Mouse (Mus musculus) embryonic stem cell, embryonic (primary cell): Measurements from ENCODE around the gene Cldnd2.

Experiments used
- CTCF ChIA-PET, 4 experiments: fragments of 300-600 bp in 2 of 4; fragments of 350-600 bp in 2 of 4; sonication (Branson Sonifier 250); formaldehyde crosslinking; loops; one replicate each; lab custom pipeline; 2022; ENCODE audit warnings: inconsistent platforms in 2 of 4; lab: Charles Lee
- POLR2A ChIA-PET, 4 experiments: fragments of 300-600 bp in 2 of 4; fragments of 350-600 bp in 2 of 4; sonication (Branson Sonifier 250); formaldehyde crosslinking; loops; one replicate each; lab custom pipeline; 2022; ENCODE audit warnings: antibody characterized with exemption in 4 of 4, inconsistent platforms in 1 of 4; lab: Charles Lee

Gene Cldnd2

GRCm38 (mm10) chr7:43436341-43437255 lies 4.0 kb upstream of the Cldnd2 start, which contains the start of gene Nkg7:
Nkg7 (plus strand) TSS chr7:43437073.
- ChIA-PET CTCF (interaction anchor here in 3 of 4 experiments (0.6 to 2.0 kb wide), 6 partner anchors 13 to 246 kb away, joined by 3 to 7 read pairs (median 4); no protein-coding TSS in a partner anchor), POLR2A (interaction anchor here in 2 of 4 experiments (0.6 to 1.6 kb wide), 2 partner anchors 13 to 29 kb away, joined by 3 to 5 read pairs; no protein-coding TSS in a partner anchor)

GRCm38 (mm10) chr7:43438611-43439010 lies 2.0 kb upstream of the Cldnd2 start:
- ChIA-PET POLR2A (interaction anchor here in 3 of 4 experiments (0.6 to 1.6 kb wide), 4 partner anchors 11 to 171 kb away, joined by 3 to 5 read pairs (median 4); partner anchors contain the start of gene Lim2 (in 1 of the 3)), CTCF (interaction anchor here in 1 of 4 experiments (0.5 to 1.3 kb wide), 4 partner anchors 13 to 102 kb away, joined by 3 to 7 read pairs (median 4); no protein-coding TSS in a partner anchor)

- CTCF ChIA-PET: interaction anchor here in 2 of 4 experiments (0.5 to 1.0 kb wide), 2 partner anchors 18 to 456 kb away, joined by 3 to 9 read pairs; no protein-coding TSS in a partner anchor
- POLR2A ChIA-PET: interaction anchor here in 2 of 4 experiments (0.8 to 3.2 kb wide), 6 partner anchors 10 to 33 kb away, joined by 3 to 34 read pairs (median 4); no protein-coding TSS in a partner anchor
These were observed 489 bp downstream of the Cldnd2 start for GRCm38 (mm10) chr7:43441071-43441470.

DNA sequence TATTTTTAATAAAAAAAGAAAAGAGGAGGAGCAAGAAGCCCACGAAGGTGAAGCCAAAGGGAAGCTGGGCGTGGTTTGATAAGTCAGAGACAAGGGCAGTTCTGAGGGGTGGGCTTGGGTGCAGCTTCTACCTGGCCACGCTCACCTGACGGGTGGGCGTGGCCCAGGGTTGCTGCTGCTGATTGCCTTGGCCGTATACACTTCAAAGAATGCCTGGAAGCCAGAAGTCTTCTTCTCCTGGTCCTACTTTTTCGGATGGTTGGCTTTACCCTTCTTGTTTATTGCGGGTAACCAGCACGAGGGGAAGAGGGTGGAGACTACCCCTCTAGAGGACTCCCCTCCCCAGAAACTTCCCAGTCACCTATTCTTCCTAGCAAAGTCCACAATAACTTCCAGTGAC lies 2.1 kb downstream of the Cldnd2 start:
- POLR2A ChIA-PET: interaction anchor here (1.0 to 3.2 kb wide), 11 partner anchors 9 to 48 kb away, joined by 3 to 34 read pairs (median 5); no protein-coding TSS in a partner anchor
- CTCF ChIA-PET: interaction anchor here in 3 of 4 experiments (0.5 to 2.0 kb wide), 13 partner anchors 9 to 495 kb away, joined by 3 to 10 read pairs (median 4); no protein-coding TSS in a partner anchor

DNA sequence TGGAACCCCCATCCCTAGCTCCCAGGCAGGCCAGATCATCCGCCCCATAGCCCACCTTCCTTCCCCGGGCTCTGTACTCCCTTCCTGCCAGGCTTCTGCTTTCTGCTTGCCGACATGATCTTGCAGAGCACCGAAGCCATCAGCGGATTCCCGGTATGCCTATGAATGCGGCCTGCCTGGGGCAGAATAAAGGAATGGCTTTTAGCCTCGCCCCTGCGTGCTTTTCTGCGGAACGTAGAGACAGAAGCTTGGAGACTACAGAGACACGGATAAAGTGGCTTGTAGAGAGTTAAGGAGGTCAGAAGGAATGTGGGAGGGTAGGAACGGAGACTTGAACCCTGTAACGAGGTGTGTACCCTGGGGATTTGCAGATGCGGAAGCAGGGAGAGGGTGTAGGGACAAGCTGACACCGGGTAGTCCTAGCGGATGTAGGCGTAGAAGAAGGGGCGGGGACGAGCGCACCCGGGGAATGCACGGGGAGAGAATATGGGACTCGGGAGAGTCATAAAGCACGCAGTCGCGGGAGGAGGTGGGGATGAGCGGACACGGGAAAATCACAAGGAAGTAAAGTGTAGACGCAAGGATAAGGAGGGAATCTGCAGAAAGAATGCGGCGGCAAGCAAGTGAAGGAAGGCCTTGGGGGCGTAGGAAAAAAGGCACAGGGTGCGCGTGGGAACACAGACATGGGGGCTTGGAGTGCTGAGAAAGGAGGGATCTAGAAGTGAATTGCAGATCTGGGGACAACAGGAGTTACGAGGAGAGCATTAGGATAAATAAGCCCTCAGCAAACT lies 2.7 kb downstream of the Cldnd2 start:
- CTCF ChIA-PET: interaction anchor here in 3 of 4 experiments (0.5 to 2.0 kb wide), 10 partner anchors 8 to 494 kb away, joined by 3 to 16 read pairs (median 4); no protein-coding TSS in a partner anchor
- POLR2A ChIA-PET: interaction anchor here (0.9 to 3.2 kb wide), 18 partner anchors 8 to 229 kb away, joined by 3 to 34 read pairs (median 4); partner anchors contain the start of genes Ctu1 (in 1 of the 4) and Lim2 (in 1 of the 4)

DNA sequence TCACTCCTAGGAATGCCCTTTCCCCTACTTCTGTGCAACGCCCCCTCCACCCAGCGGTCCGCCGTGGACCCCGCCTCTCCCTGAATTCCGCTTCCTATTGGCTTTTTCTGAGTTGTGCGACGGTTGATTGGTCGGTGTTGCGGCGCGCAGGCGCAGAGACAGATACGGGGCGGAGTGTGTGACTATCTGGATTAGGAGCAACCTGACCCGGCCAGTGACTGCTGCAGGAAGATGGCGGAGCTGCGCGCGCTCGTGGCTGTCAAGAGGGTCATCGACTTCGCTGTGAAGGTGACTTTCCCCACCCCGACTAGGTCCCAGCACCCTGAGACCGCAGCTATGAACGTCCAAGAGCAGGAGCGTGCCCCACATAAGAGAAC lies 3.3 kb downstream of the Cldnd2 start, which contains the start of the genes Etfb and Gm45233:
Gene Etfb, plus strand, starts transcription at position 167 of the 377 bp plus-strand sequence.
Gene Gm45233, plus strand, starts transcription at position 212 of the 377 bp plus-strand sequence.
- CTCF ChIA-PET: interaction anchor here in 2 of 4 experiments (1.0 to 2.0 kb wide), 3 partner anchors 7 to 22 kb away, joined by 4 to 16 read pairs (median 10); no protein-coding TSS in a partner anchor

DNA sequence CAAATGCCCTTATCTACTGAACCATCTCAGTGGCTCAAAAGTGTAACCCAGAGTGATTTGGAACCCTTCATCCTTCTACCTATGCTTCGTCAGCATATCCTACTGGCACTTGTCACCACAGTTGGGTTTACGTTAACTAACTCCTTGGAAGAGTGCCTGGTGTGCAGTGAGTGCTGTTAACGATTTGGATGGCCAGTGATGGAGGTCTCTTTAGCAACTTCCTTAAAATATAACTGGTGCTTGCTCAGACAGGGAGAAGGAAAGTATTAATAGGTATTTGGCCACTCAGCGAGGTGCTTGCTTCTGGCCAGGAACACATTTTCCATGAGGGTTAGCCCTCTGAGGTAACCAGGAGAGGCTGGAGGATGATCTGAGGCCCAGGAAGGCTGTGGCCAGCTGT lies 7.2 kb downstream of the Cldnd2 start:
- CTCF ChIA-PET: interaction anchor here in 2 of 4 experiments (0.7 to 2.2 kb wide), 2 partner anchors 18 to 42 kb away, joined by 4 to 9 read pairs; partner anchors contain the start of gene Iglon5 (in 1 of the 2)

More for the DNA sequence above, 3.3 kb downstream of the Cldnd2 start, which contains the start of the genes Etfb and Gm45233:
- POLR2A ChIA-PET: interaction anchor here in 3 of 4 experiments (0.9 to 3.2 kb wide), 11 partner anchors 9 to 228 kb away, joined by 3 to 34 read pairs (median 4); partner anchors contain the start of genes Ctu1 (in 1 of the 3) and Lim2 (in 1 of the 3)

GRCm38 (mm10) chr7:43448246-43448645 lies 7.7 kb downstream of the Cldnd2 start:
- POLR2A ChIA-PET: interaction anchor here in 1 of 4 experiments (8.0 kb wide), 1 partner anchor 17 kb away, joined by 56 read pairs; no protein-coding TSS in a partner anchor
- CTCF ChIA-PET: interaction anchor here in 2 of 4 experiments (0.7 to 2.2 kb wide), 2 partner anchors 18 to 42 kb away, joined by 4 to 9 read pairs; partner anchors contain the start of gene Iglon5 (in 1 of the 2)

More for the DNA sequence above, 7.2 kb downstream of the Cldnd2 start:
- POLR2A ChIA-PET: interaction anchor here in 1 of 4 experiments (8.0 kb wide), 1 partner anchor 18 kb away, joined by 56 read pairs; no protein-coding TSS in a partner anchor

DNA sequence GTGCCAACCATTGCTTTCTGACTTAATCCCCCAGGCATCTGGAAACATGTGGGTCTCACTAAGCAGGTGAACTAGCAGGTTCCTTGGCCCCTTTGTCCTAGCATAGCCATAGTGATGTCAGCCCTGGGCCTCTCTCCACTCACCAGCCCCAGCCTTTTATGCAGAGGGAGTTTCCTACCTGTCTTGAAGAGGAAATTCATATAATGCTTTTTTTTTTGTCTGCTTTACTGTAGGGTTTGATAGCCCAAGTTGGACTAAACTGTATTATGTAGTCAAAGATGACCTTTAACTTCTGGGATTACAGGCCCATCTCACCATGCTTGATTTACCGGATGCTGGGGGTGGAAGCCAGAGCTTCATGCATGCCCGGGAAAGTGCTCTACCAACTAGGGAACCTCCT lies 9.2 kb downstream of the Cldnd2 start:
- POLR2A ChIA-PET: interaction anchor here in 2 of 4 experiments (0.6 to 8.0 kb wide), 6 partner anchors 11 to 182 kb away, joined by 3 to 56 read pairs (median 3); no protein-coding TSS in a partner anchor
- CTCF ChIA-PET: interaction anchor here in 2 of 4 experiments (1.3 to 2.2 kb wide), 2 partner anchors 16 to 20 kb away, joined by 4 to 9 read pairs; no protein-coding TSS in a partner anchor

- POLR2A ChIA-PET: interaction anchor here (0.9 to 8.0 kb wide), 7 partner anchors 9 to 156 kb away, joined by 3 to 56 read pairs (median 3); partner anchors contain the start of genes Vsig10l (in 1 of the 4) and Zfp819 (in 1 of the 4)
- CTCF ChIA-PET: interaction anchor here in 3 of 4 experiments (0.6 to 4.8 kb wide), 6 partner anchors 8 to 157 kb away, joined by 3 to 39 read pairs (median 4); partner anchors contain the start of gene Vsig10l (in 1 of the 3)
These were observed 11.1 kb downstream of the Cldnd2 start for GRCm38 (mm10) chr7:43451726-43452125.

DNA sequence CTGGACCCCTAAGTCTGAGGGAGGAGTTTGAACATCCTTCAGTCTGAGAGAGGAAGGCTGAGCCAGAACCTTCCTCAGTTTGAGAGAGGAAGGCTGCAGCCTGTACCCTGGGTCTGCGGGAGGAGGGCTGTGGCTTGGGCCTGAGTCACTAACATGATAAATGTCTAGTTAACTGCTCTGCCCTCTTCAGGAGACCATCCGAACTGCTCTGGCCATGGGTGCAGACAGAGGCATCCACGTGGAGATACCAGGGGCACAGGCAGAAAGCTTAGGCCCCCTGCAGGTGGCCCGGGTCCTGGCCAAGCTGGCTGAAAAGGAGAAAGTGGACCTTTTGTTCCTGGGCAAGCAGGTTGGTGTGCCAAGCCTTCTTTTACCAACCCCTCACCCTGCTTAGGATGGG lies 12.0 kb downstream of the Cldnd2 start:
- ChIA-PET POLR2A (interaction anchor here in 3 of 4 experiments (0.6 to 8.0 kb wide), 6 partner anchors 10 to 14 kb away, joined by 4 to 56 read pairs (median 4); no protein-coding TSS in a partner anchor), CTCF (interaction anchor here in 3 of 4 experiments (0.6 to 4.8 kb wide), 8 partner anchors 10 to 140 kb away, joined by 3 to 39 read pairs (median 4); partner anchors contain the start of genes Lim2 (in 1 of the 3), Vsig10l (in 1 of the 3) and Zfp715 (in 1 of the 3))

DNA sequence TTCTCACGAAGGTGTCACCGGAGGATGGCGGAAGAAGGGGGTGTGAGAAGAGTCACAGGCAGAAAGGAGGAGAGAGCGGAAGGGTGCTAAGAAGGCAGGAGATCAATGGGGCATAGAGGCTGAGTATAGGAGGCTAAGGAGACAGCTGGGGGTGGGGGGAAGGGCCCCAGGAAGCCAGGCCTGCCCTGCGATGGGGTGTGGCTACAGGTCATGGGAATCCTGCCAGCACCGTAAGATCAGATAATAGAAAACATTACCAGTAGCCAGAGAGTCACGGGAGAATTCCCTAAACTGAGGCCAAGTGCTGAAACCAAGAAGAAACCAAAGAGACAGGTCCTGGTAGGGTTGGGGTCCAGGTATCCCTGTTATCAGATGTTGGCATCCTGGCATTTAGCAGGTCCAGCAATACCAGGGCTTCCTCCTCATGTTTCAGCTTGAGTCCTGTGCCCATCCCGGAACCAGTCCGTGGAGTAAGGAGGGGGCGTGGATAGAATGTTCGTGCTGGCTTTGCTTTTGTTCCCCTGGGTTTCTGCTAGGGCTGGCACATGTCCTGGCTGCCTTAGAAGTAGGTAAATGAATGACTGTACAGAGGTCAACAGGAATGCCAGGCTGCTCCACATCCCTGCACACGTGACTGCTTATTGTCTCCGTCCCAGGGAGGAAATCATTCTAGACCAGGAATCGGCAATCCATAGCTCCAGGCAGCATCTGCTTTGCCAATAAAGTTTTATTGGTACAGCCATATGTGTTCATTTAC lies 13.2 kb downstream of the Cldnd2 start:
- CTCF ChIA-PET: interaction anchor here (0.8 to 4.8 kb wide), 8 partner anchors 12 to 56 kb away, joined by 3 to 39 read pairs (median 4); no protein-coding TSS in a partner anchor
- POLR2A ChIA-PET: interaction anchor here in 3 of 4 experiments (0.6 to 8.0 kb wide), 9 partner anchors 11 to 221 kb away, joined by 3 to 56 read pairs (median 4); no protein-coding TSS in a partner anchor

GRCm38 (mm10) chr7:43454371-43454770 lies 13.8 kb downstream of the Cldnd2 start:
- CTCF ChIA-PET: interaction anchor here in 3 of 4 experiments (0.6 to 4.8 kb wide), 6 partner anchors 11 to 57 kb away, joined by 3 to 39 read pairs (median 4); no protein-coding TSS in a partner anchor
- POLR2A ChIA-PET: interaction anchor here in 3 of 4 experiments (0.6 to 8.0 kb wide), 7 partner anchors 11 to 172 kb away, joined by 3 to 56 read pairs (median 4); no protein-coding TSS in a partner anchor

DNA sequence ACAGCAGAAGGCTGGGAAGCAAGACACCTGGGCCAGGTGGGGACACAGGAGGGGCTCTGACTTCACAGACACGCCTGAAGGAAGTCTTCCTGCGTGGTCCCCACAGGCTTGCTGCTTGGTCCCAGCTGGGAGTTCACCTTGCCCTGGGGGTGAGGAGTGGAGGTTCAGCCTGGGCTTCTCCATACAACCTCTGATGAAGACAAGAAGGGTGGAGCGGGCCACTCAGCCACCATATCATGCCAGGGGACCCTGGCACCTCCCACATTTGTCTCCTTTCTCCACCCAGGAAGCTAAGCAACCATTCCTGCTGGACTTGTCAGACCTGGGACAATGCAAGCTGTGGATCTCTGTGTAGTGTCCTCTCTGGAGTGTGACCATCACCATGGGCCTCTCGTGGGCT lies 22.3 kb downstream of the Cldnd2 start, which contains the start of gene Vsig10l:
Gene Vsig10l, plus strand, starts transcription at position 301 of the 400 bp plus-strand sequence.
- POLR2A ChIA-PET: interaction anchor here in 1 of 4 experiments (1.5 kb wide), 1 partner anchor 12 kb away, joined by 3 read pairs; no protein-coding TSS in a partner anchor
- CTCF ChIA-PET: interaction anchor here in 3 of 4 experiments (0.9 to 1.2 kb wide), 3 partner anchors 10 to 40 kb away, joined by 3 to 4 read pairs (median 3); no protein-coding TSS in a partner anchor
